Mouse (Mus musculus): ENCODE data around the gene Ndufs2.
A peak's percentile ranks its signal among the peaks of the same experiment; 100 is the strongest.

Gene Ndufs2

DNA sequence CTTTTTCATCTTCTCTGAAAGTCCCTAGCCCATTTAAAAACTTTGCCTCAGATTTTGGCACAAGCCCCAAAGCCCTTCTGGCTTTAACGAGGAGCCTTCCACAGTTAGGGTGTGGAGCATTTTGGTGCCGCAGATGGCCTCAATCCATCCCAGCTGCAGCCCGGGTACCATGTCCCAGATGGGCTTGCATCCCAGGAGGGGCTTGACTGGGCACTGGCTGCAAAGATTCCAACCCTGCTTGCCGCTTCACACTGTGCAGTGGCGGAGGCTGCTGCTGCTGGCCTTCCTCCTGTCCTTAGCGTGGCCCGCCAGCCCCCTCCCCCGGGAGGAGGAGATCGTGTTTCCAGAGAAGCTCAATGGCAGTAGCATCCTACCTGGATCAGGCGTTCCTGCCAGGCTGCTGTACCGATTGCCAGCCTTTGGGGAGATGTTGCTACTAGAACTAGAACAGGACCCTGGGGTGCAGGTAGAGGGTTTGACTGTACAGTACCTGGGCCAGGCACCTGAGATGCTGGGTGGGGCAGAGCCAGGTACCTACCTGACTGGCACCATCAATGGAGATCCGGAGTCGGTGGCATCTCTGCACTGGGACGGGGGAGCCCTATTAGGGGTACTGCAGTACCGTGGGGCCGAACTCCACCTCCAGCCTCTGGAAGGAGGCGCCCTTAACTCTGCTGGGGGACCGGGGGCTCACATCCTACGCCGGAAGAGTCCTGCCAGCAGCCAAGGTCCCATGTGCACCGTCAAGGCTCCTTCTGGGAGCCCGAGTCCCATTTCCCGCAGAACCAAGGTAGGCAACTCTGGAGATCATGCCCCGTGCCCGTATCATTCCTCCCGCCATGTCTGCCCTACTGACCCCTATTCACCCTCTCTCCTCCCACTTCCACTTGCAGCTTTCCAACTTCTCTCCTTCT, at the start of gene Ndufs2:
Gene Ndufs2, minus strand, starts transcription at position 709 of the 914 bp plus-strand sequence.
- no peak for DNase-seq (ENCODE audit: low read depth, low spot score)

- no peak for DNase-seq (ENCODE audit: low read depth, low spot score)
Observed at GRCm38 (mm10) chr1:171298226-171298625, 47.0 kb upstream of the Ndufs2 start.

DNA sequence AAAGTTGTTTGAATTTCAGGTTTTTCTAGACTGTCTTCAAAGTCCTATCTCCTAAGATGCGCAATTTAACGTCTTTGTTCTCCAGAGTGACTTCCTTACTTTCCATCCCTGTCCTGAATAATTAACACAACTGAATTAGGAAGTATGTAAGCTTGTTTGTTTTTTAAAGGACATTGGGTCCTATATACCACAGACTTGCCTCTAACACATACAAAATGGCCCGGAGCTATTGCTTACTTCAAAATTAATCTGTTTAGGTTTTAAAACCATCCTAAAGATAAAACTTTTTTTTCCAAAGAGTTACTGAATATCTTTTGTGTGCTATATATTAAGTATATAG, 43.8 kb upstream of the Ndufs2 start:
- DNase-seq (ENCODE audit: low read depth, low spot score), result no peak

DNA sequence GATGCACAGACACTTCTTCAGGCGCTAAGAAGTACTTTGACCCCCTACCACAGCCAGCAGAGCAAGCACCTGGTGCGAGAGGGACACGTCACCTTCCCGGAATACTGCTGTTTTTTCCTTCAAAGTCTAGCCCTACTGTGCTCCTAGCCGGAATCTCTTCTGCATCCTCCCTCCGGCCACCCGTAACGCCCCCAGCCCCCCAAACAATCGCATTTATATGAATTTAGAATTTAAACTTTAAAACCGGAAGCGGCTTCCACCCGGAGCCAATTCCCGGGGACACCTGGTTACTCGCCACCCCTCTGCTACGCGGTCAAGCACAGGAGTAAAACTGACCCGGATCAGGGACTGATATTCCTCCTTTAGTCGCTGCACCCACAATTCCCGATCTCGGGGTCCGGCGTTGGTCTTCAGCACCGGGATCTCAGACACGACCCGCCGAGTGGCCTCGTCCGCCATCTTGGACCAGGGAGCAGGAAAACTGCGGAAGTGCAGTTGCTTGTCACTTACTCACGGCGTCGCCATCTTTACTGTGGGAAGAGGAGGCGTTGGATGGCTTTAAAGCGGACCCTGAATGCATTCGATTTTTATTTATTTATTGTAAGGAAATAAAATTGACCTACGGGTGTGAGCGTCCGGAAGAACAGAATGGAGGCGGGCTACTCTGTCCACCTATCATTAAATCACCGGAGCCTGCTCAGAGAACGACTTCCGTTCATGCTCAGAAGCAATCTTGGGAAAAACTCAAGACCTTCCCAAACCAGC, 43.3 kb upstream of the Ndufs2 start, which contains the start of gene Ufc1:
Gene Ufc1, minus strand, starts transcription at position 727 of the 765 bp plus-strand sequence.
- peak; percentile 91 for DNase-seq (ENCODE audit: low read depth, low spot score)

DNA sequence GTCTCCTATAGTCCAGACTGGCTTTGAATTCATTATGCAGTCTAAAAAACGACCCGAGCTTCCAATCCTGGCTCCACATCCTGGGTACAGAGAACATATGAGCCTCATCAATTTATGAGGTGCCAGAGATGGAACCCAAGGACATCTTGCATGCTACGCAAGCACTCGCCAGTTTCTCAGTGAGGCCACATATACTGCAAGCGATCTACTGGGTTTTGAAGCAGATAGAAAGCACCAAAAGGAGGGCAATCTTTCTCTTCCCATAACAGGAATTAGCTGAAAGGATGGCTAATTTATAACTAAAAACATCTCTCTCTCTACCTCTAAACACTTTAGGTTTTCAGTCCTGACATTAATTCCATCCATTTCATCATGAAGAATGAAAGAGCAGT, 42.7 kb upstream of the Ndufs2 start:
- DNase-seq (ENCODE audit: low read depth, low spot score), result peak; percentile 28

GRCm38 (mm10) chr1:171293351-171293750, 42.2 kb upstream of the Ndufs2 start:
- DNase-seq (ENCODE audit: low read depth, low spot score), result no peak

- no peak for DNase-seq (ENCODE audit: low read depth, low spot score)
Observed at GRCm38 (mm10) chr1:171288328-171288727, 37.1 kb upstream of the Ndufs2 start.

DNA sequence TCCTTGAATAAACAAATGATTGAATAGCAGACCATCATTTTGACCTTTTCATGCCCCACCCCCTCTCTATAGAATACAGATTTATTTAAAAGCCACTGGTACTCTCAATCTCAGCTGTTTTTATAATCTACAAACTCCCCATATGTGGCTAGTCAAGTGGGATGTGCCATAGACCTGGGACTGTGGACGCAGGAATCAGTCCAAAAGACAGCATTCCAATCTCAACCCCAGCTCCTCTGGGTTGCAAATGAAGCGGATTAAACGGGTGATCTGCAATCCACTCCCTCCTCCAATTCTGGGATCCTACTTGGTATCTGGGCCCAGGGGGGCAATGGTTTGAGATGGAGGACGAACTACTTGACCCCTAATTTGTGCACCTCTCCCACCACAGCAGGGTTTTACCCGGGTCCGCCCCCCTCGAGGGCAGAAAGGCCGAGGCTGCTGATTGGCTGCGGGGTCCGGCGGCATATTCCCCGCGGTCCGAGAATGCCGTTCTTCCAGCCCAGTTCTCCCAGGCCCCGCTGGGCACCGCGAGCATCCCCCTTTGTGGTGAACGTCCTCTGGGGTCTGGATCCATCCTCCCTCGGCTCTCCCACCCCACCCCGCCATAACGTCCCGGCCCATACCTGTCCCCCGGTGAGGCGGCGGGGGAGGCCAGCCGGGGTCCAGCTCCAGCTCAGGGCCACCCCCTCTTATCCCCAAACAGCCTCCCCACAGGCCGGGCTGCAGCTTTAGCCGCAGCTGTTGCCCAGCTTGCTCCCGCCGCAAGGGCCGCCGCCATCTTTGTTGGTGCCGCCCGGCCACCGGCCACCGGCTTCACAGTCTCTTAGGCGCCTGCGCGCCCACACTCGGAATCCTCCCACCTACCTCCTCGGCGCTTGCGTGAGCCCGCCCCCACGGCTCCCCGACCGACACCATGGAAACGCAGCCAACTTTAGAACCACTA, 36.2 kb upstream of the Ndufs2 start, which contains the start of gene Usp21:
Gene Usp21, minus strand, starts transcription at position 856 of the 946 bp plus-strand sequence.
- DNase-seq (ENCODE audit: low read depth, low spot score), result peak; percentile 94

DNA sequence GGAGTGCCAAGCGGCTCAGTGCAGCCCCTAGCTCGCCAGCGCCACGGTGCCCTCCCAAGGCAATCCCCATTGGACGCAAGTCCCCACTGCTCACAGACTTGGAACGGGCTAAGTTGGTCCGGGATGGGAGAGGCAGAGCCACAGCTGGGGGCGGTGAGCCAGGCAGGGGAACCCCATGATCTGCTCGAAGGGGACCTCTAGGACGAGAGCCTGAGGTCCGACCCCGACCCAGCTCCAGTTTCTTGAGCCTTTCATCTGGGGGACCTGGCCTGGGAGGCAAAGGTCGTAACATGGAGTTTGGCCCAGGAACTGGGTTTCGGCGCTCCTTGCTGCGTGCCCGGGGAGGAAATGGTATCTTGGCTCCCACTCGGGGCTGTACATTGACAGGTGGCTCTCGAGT, 35.3 kb upstream of the Ndufs2 start:
- no peak for DNase-seq (ENCODE audit: low read depth, low spot score)

GRCm38 (mm10) chr1:171285096-171285892, 34.1 kb upstream of the Ndufs2 start:
- no peak for DNase-seq (ENCODE audit: low read depth, low spot score)

DNA sequence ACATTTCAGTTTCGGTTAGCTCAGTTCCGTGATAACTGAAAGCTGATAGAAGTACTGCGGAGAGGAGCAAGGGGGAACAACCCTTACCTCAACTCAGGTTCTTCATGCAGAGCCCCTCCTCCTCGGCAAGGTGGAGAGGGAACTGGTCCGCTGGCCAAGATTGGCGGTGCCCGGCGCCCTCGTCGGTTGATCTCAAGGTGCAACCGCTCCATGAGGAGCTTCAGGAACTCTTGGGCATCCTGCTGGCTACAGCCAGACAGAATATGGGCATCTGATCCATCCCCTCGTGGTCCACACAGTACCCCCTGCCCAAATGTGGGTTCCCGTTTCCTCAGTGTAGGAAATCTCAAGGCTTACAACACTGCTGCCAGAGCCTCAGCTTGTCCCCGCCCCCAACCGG, 33.3 kb upstream of the Ndufs2 start:
- peak; percentile 19 for DNase-seq (ENCODE audit: low read depth, low spot score)

GRCm38 (mm10) chr1:171283188-171284160, 32.3 kb upstream of the Ndufs2 start:
- no peak for DNase-seq (ENCODE audit: low read depth, low spot score)

GRCm38 (mm10) chr1:171282086-171282805, 31.1 kb upstream of the Ndufs2 start:
- no peak for DNase-seq (ENCODE audit: low read depth, low spot score)

GRCm38 (mm10) chr1:171281528-171281923, 30.3 kb upstream of the Ndufs2 start:
- DNase-seq (ENCODE audit: low read depth, low spot score), result peak; percentile 86

- DNase-seq (ENCODE audit: low read depth, low spot score), result peak; percentile 100
Observed at GRCm38 (mm10) chr1:171280916-171281527, 29.8 kb upstream of the Ndufs2 start, which contains the start of gene Ppox. Ppox (minus strand) TSS chr1:171281186.

GRCm38 (mm10) chr1:171280250-171280915, 29.2 kb upstream of the Ndufs2 start:
- DNase-seq (ENCODE audit: low read depth, low spot score), result no peak

- DNase-seq (ENCODE audit: low read depth, low spot score), result no peak
Observed at GRCm38 (mm10) chr1:171279721-171280120, 28.5 kb upstream of the Ndufs2 start.

All from R1 (cell line).